Mouse (Mus musculus) brown adipose tissue, adult 24 weeks (tissue): ENCODE data around the gene Terf2. TPM values are rescaled to one million over a fixed set of nuclear protein-coding genes. Genes with fewer than 3 reads are reported as not detected.

ENCODE experiments used
- H3K27ac ChIP-seq: fragments of 200-500 bp; replicated peaks from 2 replicates; pipeline ENCODE4 v1.5.1; 2012; ENCODE audit warnings: low read depth, mild to moderate bottlenecking, low read length
- H3K4me1 ChIP-seq: fragments of 200-500 bp; 2 replicates; pipeline ENCODE4 v1.6.1; 2012; ENCODE audit warnings: low read length, mixed read lengths; ENCODE audit not compliant: control insufficient read depth, insufficient read depth, insufficient read length
- H3K4me3 ChIP-seq: fragments of 200-500 bp; 2 replicates; pipeline ENCODE4 v1.5.1; 2012; ENCODE audit warnings: low read depth, mild to moderate bottlenecking, low read length, moderate library complexity; ENCODE audit not compliant: insufficient read depth
- polyA plus RNA-seq: library from polyadenylated mRNA; stranded (reverse); fragments of >200 nt; gene quantifications from 2 replicates; pipeline ENCODE4 v1.2.4, GENCODE M21; 2012; ENCODE audit not compliant: missing spikeins, insufficient read depth, insufficient read length

Terf2 gene
- polyA plus RNA-seq, 1 experiment, result 9.0 TPM

GRCm38 (mm10) chr8:107023479-107023878, 72.9 kb downstream of the Terf2 start:
- no peak overlapping the region for H3K27ac ChIP-seq
- H3K4me1 ChIP-seq, result no peaks in the 10 kb centered on the region
- no peak overlapping the region for H3K4me3 ChIP-seq

Other genes starting within 250 kb of the Terf2 start
- not detected in 2 replicates for gene Has3, start 226.3 kb downstream of the Terf2 start, polyA plus RNA-seq
- 19.8 and 24.4 TPM in 2 replicates for gene Utp4, start 202.9 kb downstream of the Terf2 start, polyA plus RNA-seq
- gene Sntb2, start 160.8 kb downstream of the Terf2 start, polyA plus RNA-seq, result 4.1 and 6.9 TPM in 2 replicates
- 42.0 and 46.7 TPM in 2 replicates for gene Vps4a, start 65.3 kb downstream of the Terf2 start, polyA plus RNA-seq
- gene Pdf, start 47.9 kb downstream of the Terf2 start, polyA plus RNA-seq, result 15.0 and 24.3 TPM in 2 replicates
- 12.9 and 22.0 TPM in 2 replicates for gene Cog8, start 39.9 kb downstream of the Terf2 start, polyA plus RNA-seq
- gene Nip7, start 39.7 kb downstream of the Terf2 start, polyA plus RNA-seq, result 21.5 and 22.2 TPM in 2 replicates
- gene Tmed6, start 30.9 kb downstream of the Terf2 start, polyA plus RNA-seq, result not detected in 2 replicates
- 177 and 294 TPM in 2 replicates for gene Cyb5b, start 54.1 kb upstream of the Terf2 start, polyA plus RNA-seq
- 9.1 and 13.8 TPM in 2 replicates for gene Nfat5, start 196.9 kb upstream of the Terf2 start, polyA plus RNA-seq